Mouse (Mus musculus): ENCODE data around the gene Lhfpl1. TPM values are rescaled to one million over a fixed set of nuclear protein-coding genes. Genes with fewer than 3 reads are reported as not detected.

Lhfpl1 gene
- 1.3 TPM for polyA plus RNA-seq (2014; fragmentation: Illumina TruSeq; extraction: RNeasy Lipid Tissue Mini Kit (QIAGEN cat#74804); ENCODE audit: low read depth, low replicate concordance)

GRCm38 (mm10) chrX:145348377-145349203, at the start of gene Lhfpl1:
Lhfpl1 (minus strand) TSS chrX:145349089.

Other genes with a start within 250 kb of the Lhfpl1 start
- 36.8 TPM for gene Amot, start 156.1 kb upstream of the Lhfpl1 start, polyA plus RNA-seq (2014; fragmentation: Illumina TruSeq; extraction: RNeasy Lipid Tissue Mini Kit (QIAGEN cat#74804); ENCODE audit: low read depth, low replicate concordance)